Mouse (Mus musculus) erythroblast, embryonic 14.5 days (primary cell): ENCODE data around the gene Copg1.

ENCODE experiments used
- GATA1 ChIP-seq: IDR thresholded peaks from 2 replicates; pipeline ENCODE4 v1.6.1; 2012; ENCODE audit warnings: low read length, inconsistent platforms, mixed read lengths
- TAL1 ChIP-seq: IDR thresholded peaks from 3 replicates; pipeline ENCODE4 v1.6.1; 2012; ENCODE audit warnings: low read length, inconsistent platforms, mixed read lengths

GRCm38 (mm10) chr6:87841635-87842034 is 46.0 kb upstream of the Copg1 start:
- TF ChIP-seq GATA1 (no peak), TAL1 (no peak)
